Comparison of ENCODE assay signal across 15 mouse cellular contexts in the genomic region with DNA sequence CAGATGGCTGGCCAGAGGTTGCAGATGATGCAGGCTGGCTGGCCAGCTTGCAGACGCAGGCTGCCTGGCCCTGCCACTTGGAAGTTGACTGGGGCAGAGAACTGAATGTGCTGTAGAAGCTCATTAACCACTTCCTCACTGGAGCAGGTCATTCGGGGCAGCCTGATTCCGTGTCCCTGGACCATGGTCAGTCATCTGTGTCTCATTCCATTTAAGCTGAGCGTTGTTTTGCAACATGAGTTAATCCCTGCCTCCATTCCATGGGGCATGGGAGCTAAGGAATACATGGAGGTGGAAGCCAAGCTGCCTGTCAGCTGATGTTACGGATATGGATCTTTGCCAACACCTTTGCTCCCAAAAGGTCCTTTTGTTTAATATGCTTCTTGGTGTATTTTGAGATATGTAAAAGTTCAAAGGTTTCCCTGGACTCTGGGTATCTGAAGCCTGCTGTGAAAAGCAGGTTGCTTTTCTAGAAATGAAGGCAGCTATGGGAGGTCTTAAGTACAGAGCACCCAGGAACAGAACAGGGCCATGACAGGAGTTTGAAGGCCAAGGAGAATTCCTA.
A peak's percentile ranks its signal among the peaks of the same experiment; 100 is the strongest.
DNase-seq lines count a peak whose midpoint lies in the region.
"Had no signal": no experiment of that assay in that cellular context is flagged by ENCODE, and none has a peak within 500 bp of the region (broad histone marks: within the 10 kb centered on the region; RNA-seq: fewer than 3 reads in every experiment).

No protein-coding gene starts in this region.

- DNase-seq in heart, adult 11 months = peak; percentile 65
- DNase-seq in heart, adult 8-10 months (ENCODE audit: low spot score) = no peak
- peak; percentile 36 for DNase-seq in retina, embryonic 14.5 days (ENCODE audit: low spot score)
- no peak for DNase-seq in retina, postnatal 1 day
- peak; percentile 50 to 55 for DNase-seq in kidney, postnatal 36 days
- no peak for DNase-seq in left cerebral cortex, adult 9 months (ENCODE audit: low spot score in 2 of 2)
- no peak for DNase-seq in left cerebral cortex, adult 8-10 months (ENCODE audit: low spot score in 2 of 2)
- DNase-seq: adrenal gland, adult 8-10 months; cerebellum, adult 8-10 months; gastrocnemius, postnatal 10 days; heart, adult 18-20 months; heart, postnatal 14 days; layer of hippocampus, postnatal 36 days; thymus, adult 18-20 months; thymus, postnatal 4 days had no signal

Comparison
In these comparisons a context has a peak if more than half of its experiments do, and no peak if none do; other contexts are left out.
1. DNase-seq: peak in heart, adult 11 months (single experiment), retina, embryonic 14.5 days (single experiment) and kidney, postnatal 36 days (2 of 2); none in heart, adult 8-10 months (single experiment), retina, postnatal 1 day (single experiment), left cerebral cortex, adult 9 months (0 of 2) and left cerebral cortex, adult 8-10 months (0 of 2).